Comparison of ENCODE assay signal across 9 mouse cellular contexts in genomic region chr9:118611111-118611541, GRCm38 (mm10). TPM values are rescaled to one million over a fixed set of nuclear protein-coding genes. Genes with fewer than 3 reads are reported as not detected.
A peak's percentile ranks its signal among the peaks of the same experiment; 100 is the strongest.
DNase-seq lines count a peak whose midpoint lies in the region; ATAC-seq lines count a peak whose summit lies in the region.
"Had no signal": no experiment of that assay in that cellular context is flagged by ENCODE, and none has a peak within 500 bp of the region (broad histone marks: within the 10 kb centered on the region; RNA-seq: fewer than 3 reads in every experiment).

No protein-coding gene starts in this region.

- peaks cover 14% of the 10 kb centered on the region; the same call in 1 of the 2 replicates for H3K27me3 ChIP-seq in forebrain, embryonic 14.5 days (replicated peaks; ENCODE audit: control insufficient read depth, insufficient read depth, low read length)
- H3K27me3 ChIP-seq in forebrain, embryonic 12.5 days, result peaks cover 59% of the 10 kb centered on the region
- H3K27me3 ChIP-seq in hindbrain, embryonic 14.5 days (ENCODE audit: control insufficient read depth, insufficient read depth, low read length), result peaks cover 22% of the 10 kb centered on the region
- H3K27me3 ChIP-seq in limb, embryonic 15.5 days, result no peaks in the 10 kb centered on the region
- H3K27me3 ChIP-seq in neural tube, embryonic 15.5 days (replicated peaks), result peaks cover 26% of the 10 kb centered on the region; the same call in 1 of the 2 replicates

- no peak overlapping the region for H3K4me3 ChIP-seq in forebrain, embryonic 14.5 days (ENCODE audit: low read depth, low read length)
- no peak overlapping the region for H3K4me3 ChIP-seq in forebrain, embryonic 12.5 days (replicated peaks)
- no peak overlapping the region for H3K4me3 ChIP-seq in hindbrain, embryonic 14.5 days (replicated peaks; ENCODE audit: low read length)
- H3K4me3 ChIP-seq in limb, embryonic 15.5 days, result 0 out of 2 replicates have a peak overlapping the region, but pooled peaks have one; percentile 7
- no peak overlapping the region for H3K4me3 ChIP-seq in neural tube, embryonic 15.5 days (replicated peaks)
- H3K4me3 ChIP-seq: erythroblast, embryonic 14.5 days had no signal

- no peak overlapping the region for H3K27ac ChIP-seq in forebrain, embryonic 14.5 days (ENCODE audit: low read depth, low read length)
- H3K27ac ChIP-seq in forebrain, embryonic 12.5 days, result no peak overlapping the region
- H3K27ac ChIP-seq in hindbrain, embryonic 14.5 days, result no peak overlapping the region
- no peak overlapping the region for H3K27ac ChIP-seq in limb, embryonic 15.5 days
- H3K27ac ChIP-seq in neural tube, embryonic 15.5 days (replicated peaks), result no peak overlapping the region

- ATAC-seq in forebrain, embryonic 14.5 days, result no peak
- no peak for ATAC-seq in forebrain, embryonic 12.5 days (ENCODE audit: low FRiP score)
- no peak for ATAC-seq in hindbrain, embryonic 14.5 days (ENCODE audit: low FRiP score)
- no peak for ATAC-seq in limb, embryonic 15.5 days (ENCODE audit: insufficient number of reproducible peaks, low FRiP score, low TSS enrichment, low read depth)
- ATAC-seq in neural tube, embryonic 15.5 days (ENCODE audit: low FRiP score), result no peak

- H3K36me3 ChIP-seq in forebrain, embryonic 14.5 days (ENCODE audit: control insufficient read depth, insufficient read depth, low read length), result no peaks in the 10 kb centered on the region
- no peaks in the 10 kb centered on the region for H3K36me3 ChIP-seq in forebrain, embryonic 12.5 days (replicated peaks)
- no peaks in the 10 kb centered on the region for H3K36me3 ChIP-seq in hindbrain, embryonic 14.5 days (replicated peaks; ENCODE audit: control insufficient read depth, insufficient read depth)
- H3K36me3 ChIP-seq in limb, embryonic 15.5 days, result no peaks in the 10 kb centered on the region
- H3K36me3 ChIP-seq in neural tube, embryonic 15.5 days, result no peaks in the 10 kb centered on the region

- peaks cover 7% of the 10 kb centered on the region for H3K4me1 ChIP-seq in forebrain, embryonic 14.5 days (ENCODE audit: control insufficient read depth, insufficient read depth, low read length)
- H3K4me1 ChIP-seq in forebrain, embryonic 12.5 days, result peaks cover 10% of the 10 kb centered on the region
- peaks cover 16% of the 10 kb centered on the region; the same call in 1 of the 2 replicates for H3K4me1 ChIP-seq in hindbrain, embryonic 14.5 days (replicated peaks; ENCODE audit: control insufficient read depth, insufficient read depth, low read length)
- peaks cover 46% of the 10 kb centered on the region for H3K4me1 ChIP-seq in limb, embryonic 15.5 days
- H3K4me1 ChIP-seq in neural tube, embryonic 15.5 days, result peaks cover 44% of the 10 kb centered on the region

- peak overlapping the region; percentile 17 for H3K4me2 ChIP-seq in forebrain, embryonic 14.5 days (ENCODE audit: low read length)
- H3K4me2 ChIP-seq in forebrain, embryonic 12.5 days, result no peak overlapping the region
- H3K4me2 ChIP-seq in hindbrain, embryonic 14.5 days (replicated peaks), result peak overlapping the region; percentile 32
- H3K4me2 ChIP-seq in limb, embryonic 15.5 days, result peak overlapping the region; percentile 38
- peak overlapping the region; percentile 46 for H3K4me2 ChIP-seq in neural tube, embryonic 15.5 days

- no peaks in the 10 kb centered on the region for H3K9me3 ChIP-seq in forebrain, embryonic 14.5 days (replicated peaks; ENCODE audit: control insufficient read depth, low read length)
- no peaks in the 10 kb centered on the region for H3K9me3 ChIP-seq in forebrain, embryonic 12.5 days
- H3K9me3 ChIP-seq in hindbrain, embryonic 14.5 days (ENCODE audit: control insufficient read depth, low read length), result no peaks in the 10 kb centered on the region
- H3K9me3 ChIP-seq in limb, embryonic 15.5 days, result no peaks in the 10 kb centered on the region
- no peaks in the 10 kb centered on the region for H3K9me3 ChIP-seq in neural tube, embryonic 15.5 days (replicated peaks)

- H3K9ac ChIP-seq in forebrain, embryonic 14.5 days (ENCODE audit: low read length), result no peak overlapping the region
- H3K9ac ChIP-seq in forebrain, embryonic 12.5 days, result no peak overlapping the region
- no peak overlapping the region for H3K9ac ChIP-seq in hindbrain, embryonic 14.5 days
- no peak overlapping the region for H3K9ac ChIP-seq in limb, embryonic 15.5 days
- H3K9ac ChIP-seq in neural tube, embryonic 15.5 days (replicated peaks), result no peak overlapping the region

- 54% methylated on average over 14 of the region's 14 CpGs for WGBS in forebrain, embryonic 14.5 days
- 73% methylated on average over 14 of the region's 14 CpGs for WGBS in forebrain, embryonic 12.5 days
- WGBS in hindbrain, embryonic 14.5 days, result 54% methylated on average over 14 of the region's 14 CpGs
- 37% methylated on average over 14 of the region's 14 CpGs for WGBS in limb, embryonic 15.5 days
- 37% methylated on average over 14 of the region's 14 CpGs for WGBS in neural tube, embryonic 15.5 days

- DNase-seq in forebrain, embryonic 14.5 days (ENCODE audit: low spot score), result peak; percentile 48
- DNase-seq in frontal cortex, postnatal 10 days (ENCODE audit: low spot score in 2 of 2), result peak; percentile 31 to 33
- no peak for DNase-seq in hindbrain, embryonic 14.5 days (ENCODE audit: low spot score)
- no peak for DNase-seq in cerebellum, adult 9-10 months
- DNase-seq in cerebellum, adult 8-10 months, result no peak

RNA-seq across cellular contexts. Expression of gene Itga9, which starts 4.6 kb away (rescaled TPM):
- 0.85 and 0.88 TPM in 2 replicates for polyA plus RNA-seq in forebrain, embryonic 14.5 days (2014; fragmentation: Nextera tagmentation; extraction: Ambion mirVana)
- 4.9 and 7.7 TPM in 2 replicates for polyA plus RNA-seq in forebrain, embryonic 12.5 days (2016; fragmentation: Nextera tagmentation; extraction: Ambion mirVana)
- polyA plus RNA-seq in hindbrain, embryonic 14.5 days (2014; fragmentation: Nextera tagmentation; extraction: Ambion mirVana), result 2.7 and 4.4 TPM in 2 replicates
- 6.1 and 9.9 TPM in 2 replicates for polyA plus RNA-seq in limb, embryonic 15.5 days (2015; fragmentation: Nextera tagmentation; extraction: Ambion mirVana)
- 2.6 and 5.8 TPM in 2 replicates for polyA plus RNA-seq in neural tube, embryonic 15.5 days (2015; fragmentation: Nextera tagmentation; extraction: Ambion mirVana)

Comparison
In these comparisons a context has a peak if more than half of its experiments do, and no peak if none do; other contexts are left out.
1. DNase-seq: peak in forebrain, embryonic 14.5 days (single experiment) and frontal cortex, postnatal 10 days (2 of 2); none in hindbrain, embryonic 14.5 days (single experiment), cerebellum, adult 9-10 months (single experiment) and cerebellum, adult 8-10 months (single experiment).